Mouse (Mus musculus) ES-Bruce4 (cell line): ENCODE results near the gene Jak3.

Experiments used
- CTCF ChIP-seq: IDR thresholded peaks from one replicate; pipeline ENCODE4 v1.8.1; 2011; ENCODE audit warnings: low read depth, low read length
- EP300 ChIP-seq: IDR thresholded peaks from 2 replicates; pipeline ENCODE4 v1.6.1; 2011; ENCODE audit warnings: low read depth, low read length; ENCODE audit not compliant: insufficient read depth
- POLR2A ChIP-seq: IDR thresholded peaks from one replicate; pipeline ENCODE4 v1.8.1; 2011; ENCODE audit warnings: low read length; ENCODE audit not compliant: insufficient read depth

GRCm38 (mm10) chr8:71639318-71639717, 36.8 kb upstream of the Jak3 start:
- TF ChIP-seq CTCF (no peak), EP300 (no peak), POLR2A (no peak)
